Mouse (Mus musculus) C2C12 (cell line): Measurements from ENCODE around the gene Isyna1. TPM values are rescaled to one million over a fixed set of nuclear protein-coding genes. Genes with fewer than 3 reads are reported as not detected.

Experiments used
- H3K27me3 ChIP-seq: one replicate; pipeline ENCODE4 v1.6.1; 2011; ENCODE audit not compliant: control insufficient read depth, insufficient read depth, insufficient read length
- H3K36me3 ChIP-seq: one replicate; pipeline ENCODE4 v1.6.1; 2011; ENCODE audit not compliant: control insufficient read depth, insufficient read depth
- H3K4me3 ChIP-seq: one replicate; pipeline ENCODE4 v1.5.1; 2011; ENCODE audit warnings: mild to moderate bottlenecking, control low read depth; ENCODE audit not compliant: poor library complexity, insufficient read depth, severe bottlenecking
- H3K79me2 ChIP-seq: one replicate; pipeline ENCODE4 v1.6.1; 2011; ENCODE audit not compliant: control insufficient read depth, insufficient read depth
- H3K79me3 ChIP-seq: one replicate; pipeline ENCODE4 v1.6.1; 2011; ENCODE audit warnings: low read depth, control low read depth
- H3ac ChIP-seq: one replicate; pipeline ENCODE3; 2011; ENCODE audit warnings: low read depth; ENCODE audit not compliant: control insufficient read depth, insufficient read length
- CEBPB ChIP-seq: IDR thresholded peaks from one replicate; pipeline ENCODE4 v1.6.1; 2011; ENCODE audit warnings: low read depth, mild to moderate bottlenecking, control low read depth, moderate library complexity
- CTCF ChIP-seq: IDR thresholded peaks from one replicate; pipeline ENCODE4 v1.5.1; 2011; ENCODE audit not compliant: control insufficient read depth, insufficient read depth, insufficient read length
- FOSL1 ChIP-seq: IDR thresholded peaks from one replicate; pipeline ENCODE4 v1.8.0; 2011; ENCODE audit warnings: mild to moderate bottlenecking, low read length; ENCODE audit not compliant: poor library complexity, insufficient read depth, severe bottlenecking
- MAX ChIP-seq: IDR thresholded peaks from one replicate; pipeline ENCODE4 v1.6.1; 2011; ENCODE audit warnings: mild to moderate bottlenecking, control low read depth
- MYOD1 ChIP-seq: IDR thresholded peaks from one replicate; pipeline ENCODE4 v1.6.1; 2011; ENCODE audit warnings: low read depth; ENCODE audit not compliant: control insufficient read depth, insufficient read length
- MYOG ChIP-seq: IDR thresholded peaks from one replicate; pipeline ENCODE4 v1.6.1; 2011; ENCODE audit not compliant: control insufficient read depth, insufficient read length; ENCODE audit errors: extremely low read depth
- USF1 ChIP-seq: IDR thresholded peaks from one replicate; pipeline ENCODE4 v1.6.1; 2011; ENCODE audit warnings: low read depth, mild to moderate bottlenecking, control low read depth, moderate library complexity
- polyA plus RNA-seq: library from polyadenylated mRNA; unstranded; fragments of >200 nt; fragmentation: generic; extraction: Trizol; gene quantifications from one replicate; pipeline ENCODE4 v1.2.1, GENCODE M21; 2012; ENCODE audit warnings: missing spikeins

Gene Isyna1
- polyA plus RNA-seq, 1 experiment = 78.6 TPM

DNA sequence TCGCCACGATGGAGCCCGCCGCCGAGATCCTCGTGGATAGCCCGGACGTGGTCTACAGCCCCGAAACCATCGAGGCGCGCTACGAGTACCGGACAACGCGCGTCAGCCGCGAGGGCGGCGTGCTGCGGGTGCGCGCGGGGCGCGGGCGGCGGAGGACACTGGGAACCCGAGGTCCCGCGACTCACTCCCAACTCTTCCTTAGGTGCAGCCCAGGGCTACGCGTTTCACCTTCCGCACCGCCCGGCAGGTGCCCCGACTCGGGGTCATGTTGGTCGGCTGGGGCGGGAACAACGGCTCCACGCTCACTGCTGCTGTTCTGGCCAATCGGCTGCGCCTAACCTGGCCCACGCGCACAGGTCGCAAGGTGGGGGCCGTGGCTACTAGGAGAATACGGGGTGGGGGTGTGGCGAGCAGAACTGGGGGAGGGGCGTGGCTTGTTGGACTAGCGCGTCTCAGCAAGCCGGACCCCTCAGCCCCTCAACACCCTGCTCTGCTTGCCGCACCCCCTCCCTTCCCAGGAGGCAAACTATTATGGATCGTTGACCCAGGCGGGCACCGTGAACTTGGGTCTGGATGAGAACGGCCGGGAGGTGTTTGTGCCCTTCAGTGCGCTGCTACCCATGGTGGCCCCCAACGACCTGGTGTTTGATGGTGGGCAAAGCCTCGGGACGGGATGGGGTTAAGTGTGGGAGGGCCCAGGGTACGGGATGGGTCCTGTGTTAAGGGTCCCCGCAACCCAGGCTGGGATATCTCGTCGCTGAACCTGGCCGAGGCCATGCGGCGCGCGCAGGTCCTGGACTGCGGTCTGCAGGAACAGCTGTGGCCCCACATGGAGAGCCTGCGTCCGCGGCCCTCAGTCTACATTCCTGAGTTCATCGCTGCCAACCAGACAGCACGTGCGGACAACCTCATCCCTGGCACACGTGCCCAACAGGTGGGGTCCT is 720 bp downstream of the Isyna1 start:
- Histone ChIP-seq H3K79me3 (peaks cover 1% of the 10 kb centered on the region), H3K79me2 (no peaks in the 10 kb centered on the region), H3ac (peak overlapping the region; percentile 76), H3K27me3 (no peaks in the 10 kb centered on the region), H3K36me3 (peaks cover 52% of the 10 kb centered on the region), H3K4me3 (peak overlapping the region; percentile 28)
- TF ChIP-seq USF1 (no peak), CTCF (no peak), CEBPB (no peak), MYOG (no peak), MAX (no peak), MYOD1 (no peak), FOSL1 (no peak)

DNA sequence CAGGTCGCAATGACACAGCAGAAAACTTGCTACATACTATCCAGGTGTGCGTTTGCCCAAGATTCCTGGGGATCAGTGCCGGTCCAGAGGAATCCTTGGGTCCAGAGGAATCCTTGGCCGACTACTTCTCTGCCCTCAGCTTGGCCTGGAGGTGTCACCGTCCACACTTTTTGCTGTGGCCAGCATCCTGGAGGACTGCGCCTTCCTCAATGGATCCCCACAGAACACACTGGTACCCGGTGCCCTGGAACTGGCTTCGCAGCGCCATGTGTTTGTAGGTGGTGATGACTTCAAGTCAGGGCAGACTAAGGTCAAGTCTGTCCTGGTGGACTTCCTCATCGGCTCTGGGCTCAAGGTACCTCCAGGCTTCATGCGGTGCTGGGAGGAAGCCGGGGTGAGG is 1.6 kb downstream of the Isyna1 start:
- Histone ChIP-seq H3K27me3 (no peaks in the 10 kb centered on the region), H3K4me3 (no peak overlapping the region), H3ac (no peak overlapping the region), H3K79me2 (no peaks in the 10 kb centered on the region), H3K79me3 (peaks cover 1% of the 10 kb centered on the region), H3K36me3 (peaks cover 47% of the 10 kb centered on the region)
- no peak for TF ChIP-seq FOSL1
- no peak for TF ChIP-seq MAX
- TF ChIP-seq CEBPB = no peak
- no peak for TF ChIP-seq MYOG
- no peak for TF ChIP-seq MYOD1
- no peak for TF ChIP-seq CTCF
- TF ChIP-seq USF1 = no peak

DNA sequence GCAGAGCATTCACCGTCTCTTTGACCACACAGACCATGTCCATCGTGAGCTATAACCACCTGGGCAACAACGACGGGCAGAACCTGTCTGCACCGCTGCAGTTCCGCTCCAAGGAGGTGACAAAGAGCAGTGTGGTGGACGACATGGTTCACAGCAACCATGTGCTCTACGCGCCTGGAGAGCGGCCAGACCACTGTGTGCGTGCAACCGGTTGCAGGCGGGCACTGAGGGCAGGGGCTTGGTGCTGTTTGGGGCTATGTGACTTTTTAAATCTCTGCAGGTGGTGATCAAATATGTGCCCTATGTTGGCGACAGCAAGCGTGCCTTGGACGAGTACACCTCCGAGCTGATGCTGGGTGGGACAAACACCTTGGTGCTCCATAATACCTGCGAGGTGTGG is 2.0 kb downstream of the Isyna1 start:
- Histone ChIP-seq H3K36me3 (peaks cover 46% of the 10 kb centered on the region), H3K27me3 (no peaks in the 10 kb centered on the region)
- no peak for TF ChIP-seq MYOD1

DNA sequence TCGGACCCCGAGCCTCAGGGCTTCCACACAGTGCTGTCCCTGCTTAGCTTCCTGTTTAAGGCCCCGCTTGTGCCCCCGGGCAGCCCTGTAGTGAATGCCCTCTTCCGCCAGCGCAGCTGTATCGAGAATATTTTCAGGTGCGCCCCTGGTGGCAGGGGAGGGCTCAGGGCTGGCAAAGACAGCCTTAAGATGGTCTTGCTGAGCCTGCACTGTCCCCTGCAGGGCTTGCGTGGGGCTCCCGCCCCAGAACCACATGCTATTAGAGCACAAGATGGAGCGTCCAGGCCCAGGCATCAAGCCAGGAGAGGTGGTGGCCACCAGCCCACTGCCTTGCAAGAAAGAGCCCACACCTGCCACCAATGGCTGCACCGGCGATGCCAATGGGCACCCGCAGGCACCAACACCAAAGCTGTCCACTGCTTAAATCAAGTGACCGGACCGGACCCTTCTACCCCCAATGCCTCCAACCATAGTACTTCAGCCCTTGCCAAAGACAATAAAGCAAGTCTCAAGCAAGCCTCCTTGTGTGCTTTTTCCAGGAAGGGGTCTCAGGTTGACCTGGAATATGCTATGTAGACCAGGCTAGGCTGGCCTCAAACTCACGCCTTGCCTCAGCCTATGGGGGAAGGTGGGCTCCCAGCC is 2.7 kb downstream of the Isyna1 start:
- no peaks in the 10 kb centered on the region for H3K79me2 ChIP-seq
- H3K36me3 ChIP-seq = peaks cover 41% of the 10 kb centered on the region
- no peaks in the 10 kb centered on the region for H3K27me3 ChIP-seq
- no peak overlapping the region for H3ac ChIP-seq
- no peak overlapping the region for H3K4me3 ChIP-seq
- TF ChIP-seq USF1 = no peak
- no peak for TF ChIP-seq MYOD1
- TF ChIP-seq CTCF = no peak
- H3K79me3 ChIP-seq = peaks cover 1% of the 10 kb centered on the region

More for the DNA sequence above, 2.0 kb downstream of the Isyna1 start:
- no peak overlapping the region for H3K4me3 ChIP-seq
- H3ac ChIP-seq = no peak overlapping the region
- peaks cover 1% of the 10 kb centered on the region for H3K79me3 ChIP-seq
- H3K79me2 ChIP-seq = no peaks in the 10 kb centered on the region

DNA sequence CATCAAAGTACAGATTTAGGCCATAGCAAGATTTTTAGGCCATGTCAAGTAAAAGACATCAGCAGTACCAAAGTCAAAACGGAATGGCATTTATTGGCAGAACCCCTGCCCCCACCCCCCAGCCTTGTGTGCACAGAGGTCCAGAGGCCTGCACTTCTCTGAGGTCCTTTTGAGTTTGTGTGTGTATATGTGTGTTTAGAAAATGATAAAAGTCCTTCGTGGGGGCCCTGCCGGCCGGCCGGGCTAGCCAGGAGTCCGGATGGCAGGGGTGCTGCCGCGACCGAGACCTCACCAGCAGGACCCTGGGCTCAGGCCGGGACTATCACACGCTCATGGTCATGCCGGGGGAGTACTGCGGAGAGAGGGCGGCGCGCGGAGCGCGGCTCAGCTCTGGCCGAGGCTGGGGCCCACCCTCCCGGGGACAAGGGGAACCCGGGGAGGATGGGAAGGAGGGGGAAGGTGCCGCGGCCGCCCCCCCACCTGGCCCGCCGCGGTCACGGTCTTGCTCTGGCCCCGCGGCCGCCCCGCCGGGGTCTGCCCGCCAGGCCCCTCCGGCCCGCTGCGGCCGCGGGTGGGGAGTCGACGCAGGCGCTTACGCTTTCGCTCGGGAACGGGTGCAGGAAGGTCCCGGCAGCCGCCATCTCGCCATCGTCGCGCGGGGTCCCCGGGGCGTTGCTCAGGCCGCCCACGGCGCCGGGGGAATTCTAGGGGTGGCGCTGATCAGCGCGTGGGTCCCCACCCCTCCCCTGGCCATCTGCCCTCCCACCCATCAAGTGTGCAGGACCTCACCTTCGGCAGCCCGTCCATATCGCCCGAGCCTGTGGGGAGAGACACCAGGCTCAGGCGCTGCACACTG is 3.5 kb downstream of the Isyna1 start:
- no peak for TF ChIP-seq MYOD1
- TF ChIP-seq FOSL1 = no peak
- no peak for TF ChIP-seq CEBPB
- no peak for TF ChIP-seq MAX
- no peak for TF ChIP-seq MYOG
- no peak for TF ChIP-seq USF1
- TF ChIP-seq CTCF = no peak
- Histone ChIP-seq H3K79me3 (peaks cover 1% of the 10 kb centered on the region), H3ac (no peak overlapping the region), H3K79me2 (no peaks in the 10 kb centered on the region), H3K36me3 (peaks cover 41% of the 10 kb centered on the region), H3K27me3 (no peaks in the 10 kb centered on the region), H3K4me3 (no peak overlapping the region)

DNA sequence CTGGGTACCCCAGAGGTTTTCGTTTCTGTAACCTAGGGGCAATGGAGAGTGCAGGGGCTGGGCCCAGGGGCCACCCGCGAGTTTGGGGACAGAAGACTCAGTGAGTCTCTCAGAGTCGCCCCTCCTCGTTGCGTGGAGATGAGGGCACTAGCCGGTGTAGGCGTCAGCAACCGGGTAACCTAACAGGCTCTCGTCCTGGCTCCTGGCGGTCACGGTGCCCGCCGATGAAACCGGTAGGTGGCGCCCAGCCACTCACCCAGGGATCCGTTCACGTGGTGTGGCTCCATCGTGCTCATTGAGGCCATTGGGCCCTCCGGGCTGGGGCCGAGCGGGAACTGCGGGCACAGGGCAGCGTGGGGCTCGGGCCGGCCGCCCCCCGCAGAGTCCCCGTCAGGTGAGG is 4.1 kb downstream of the Isyna1 start:
- no peaks in the 10 kb centered on the region for H3K79me2 ChIP-seq
- H3K27me3 ChIP-seq = no peaks in the 10 kb centered on the region
- H3K4me3 ChIP-seq = no peak overlapping the region
- H3K79me3 ChIP-seq = peaks cover 5% of the 10 kb centered on the region
- no peak for TF ChIP-seq CTCF
- TF ChIP-seq USF1 = no peak
- TF ChIP-seq MYOG = no peak
- TF ChIP-seq MYOD1 = no peak
- TF ChIP-seq CEBPB = no peak
- no peak for TF ChIP-seq MAX
- TF ChIP-seq FOSL1 = no peak
- H3K36me3 ChIP-seq = peaks cover 46% of the 10 kb centered on the region
- no peak overlapping the region for H3ac ChIP-seq
